Mouse (Mus musculus) testis, postnatal 10 days (tissue): ENCODE results near the gene Kif22.

ENCODE experiments used
- DNase-seq: peaks from one replicate; pipeline ENCODE4 v3.0.0; 2021; ENCODE audit warnings: low spot score

The Kif22 gene

DNA sequence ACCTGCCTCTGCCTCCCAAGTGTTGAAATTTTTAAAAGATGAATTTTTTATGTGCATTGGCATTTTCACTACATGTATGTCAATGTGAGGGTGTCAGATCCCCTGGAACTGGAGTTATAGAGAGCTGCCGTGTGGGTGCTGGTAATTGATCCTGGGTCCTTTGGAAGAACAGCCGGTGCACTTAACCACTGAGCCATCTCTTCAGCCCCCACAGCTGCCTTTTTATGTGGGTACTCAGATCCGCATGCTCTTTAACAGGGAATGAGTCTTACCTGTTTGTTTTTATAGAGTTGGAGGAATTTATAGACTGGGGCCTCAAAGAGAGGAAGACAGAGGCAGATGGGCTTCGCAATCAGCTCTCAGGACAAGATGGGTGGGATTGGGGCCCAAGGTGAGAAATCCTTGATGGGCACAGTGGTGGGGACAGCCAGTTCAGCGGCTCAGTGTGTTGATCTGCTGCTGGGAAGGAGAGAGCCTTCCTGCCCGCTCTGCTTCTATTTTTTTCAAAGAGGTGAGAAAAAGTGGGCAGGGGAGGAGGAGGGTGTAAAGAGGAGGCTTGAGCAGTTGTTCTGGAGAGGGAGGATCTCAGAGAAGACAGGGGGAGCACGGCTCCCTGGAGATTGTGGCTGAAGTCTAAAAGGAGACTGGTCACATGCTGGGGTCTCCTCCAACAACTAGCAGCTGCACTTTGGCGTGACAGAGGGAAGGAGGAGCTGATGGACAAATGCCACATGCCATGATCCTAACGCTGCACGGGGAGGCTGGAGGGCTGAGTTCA is 57.4 kb downstream of the Kif22 start:
- DNase-seq: no peak

DNA sequence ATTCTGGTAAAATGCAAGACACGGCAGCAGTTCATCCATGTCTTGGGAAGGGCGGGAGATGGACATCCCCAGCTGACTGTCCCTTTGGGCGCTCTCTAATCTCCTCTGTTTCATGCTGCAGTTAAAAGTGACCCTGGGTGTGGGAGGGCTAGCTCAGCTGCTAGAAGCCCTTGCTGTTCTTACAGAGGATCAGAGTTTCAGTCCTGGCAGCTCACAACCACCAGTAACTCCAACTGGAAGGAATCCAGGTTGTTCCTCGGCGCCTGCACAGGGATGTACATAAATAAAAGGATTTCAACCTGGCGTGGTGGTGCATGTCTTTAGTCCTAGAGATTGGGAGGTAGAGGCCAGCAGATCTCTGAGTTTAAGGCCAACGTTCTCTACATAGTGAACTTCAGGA is 59.2 kb downstream of the Kif22 start:
- DNase-seq: no peak

DNA sequence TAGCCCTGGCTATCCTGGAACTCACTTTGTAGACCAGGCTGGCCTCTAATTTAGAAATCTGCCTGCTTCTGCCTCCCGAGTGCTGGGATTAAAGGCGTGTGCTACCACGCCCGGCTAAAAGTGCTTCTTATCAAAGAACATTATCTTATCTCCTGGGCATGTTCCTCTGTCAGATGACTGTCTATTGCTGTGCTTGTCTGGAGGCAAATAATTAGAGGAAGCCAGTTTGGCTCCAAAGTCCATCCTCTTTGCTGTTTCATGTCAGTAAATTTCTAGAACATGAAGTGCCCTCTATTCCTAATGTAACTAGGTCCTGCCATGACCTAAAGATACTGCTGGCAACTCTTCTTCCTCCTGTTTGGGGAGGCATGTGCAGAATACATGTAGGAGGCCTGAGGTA is 60.2 kb downstream of the Kif22 start:
- DNase-seq: no peak

DNA sequence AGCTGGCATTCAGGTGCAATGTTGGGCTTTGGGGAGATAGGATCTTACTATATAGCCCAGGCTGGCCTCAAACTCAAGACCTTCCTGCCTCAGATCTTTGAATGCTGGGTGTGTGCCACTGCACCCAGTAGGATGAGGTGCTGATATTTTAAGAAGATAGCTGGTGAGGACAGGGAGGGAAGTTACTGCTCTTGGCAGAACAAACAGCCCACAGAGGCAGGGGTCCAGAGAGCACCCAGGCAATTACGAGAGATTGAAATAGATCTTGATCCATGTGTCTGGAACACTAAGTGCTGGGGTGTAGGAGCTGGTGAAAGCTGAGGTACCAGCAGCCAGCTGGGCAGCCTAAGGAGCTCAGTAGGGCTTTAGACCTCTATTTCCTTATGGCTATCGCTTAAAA is 60.7 kb downstream of the Kif22 start:
- DNase-seq: no peak

DNA sequence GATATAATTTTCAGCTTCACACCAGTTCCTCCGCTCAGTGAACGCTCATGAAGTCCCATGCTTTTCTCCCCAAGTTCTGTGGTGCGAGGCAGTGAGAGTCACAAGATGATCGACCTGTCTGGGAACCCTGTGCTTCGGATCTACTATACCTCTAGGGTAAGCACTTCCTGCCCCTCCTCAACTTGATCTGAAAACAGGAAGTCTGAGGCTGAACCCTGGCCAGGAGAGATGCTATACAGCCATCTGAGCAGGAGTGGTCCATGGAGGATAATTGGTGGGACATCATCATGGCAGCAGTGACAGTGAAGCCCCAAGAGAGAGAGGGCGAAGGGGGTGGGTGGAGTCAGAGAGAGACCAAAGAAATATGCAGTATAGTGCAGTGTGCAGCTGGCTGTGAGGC is 63.4 kb downstream of the Kif22 start:
- no peak for DNase-seq
